Mouse (Mus musculus): ENCODE results near the gene Slc16a4. TPM values are rescaled to one million over a fixed set of nuclear protein-coding genes. Genes with fewer than 3 reads are reported as not detected.

Gene Slc16a4
- total RNA-seq (2023), result under 1 TPM; 0.28 to 0.33 TPM

GRCm38 (mm10) chr3:107290764-107291381 is at the start of gene Slc16a4:
Slc16a4 (plus strand) TSS chr3:107291230.

GRCm38 (mm10) chr3:107278479-107279269 is 12.4 kb upstream of the Slc16a4 start, which contains the start of gene Lamtor5:
Lamtor5 (plus strand) TSS chr3:107278858.

DNA sequence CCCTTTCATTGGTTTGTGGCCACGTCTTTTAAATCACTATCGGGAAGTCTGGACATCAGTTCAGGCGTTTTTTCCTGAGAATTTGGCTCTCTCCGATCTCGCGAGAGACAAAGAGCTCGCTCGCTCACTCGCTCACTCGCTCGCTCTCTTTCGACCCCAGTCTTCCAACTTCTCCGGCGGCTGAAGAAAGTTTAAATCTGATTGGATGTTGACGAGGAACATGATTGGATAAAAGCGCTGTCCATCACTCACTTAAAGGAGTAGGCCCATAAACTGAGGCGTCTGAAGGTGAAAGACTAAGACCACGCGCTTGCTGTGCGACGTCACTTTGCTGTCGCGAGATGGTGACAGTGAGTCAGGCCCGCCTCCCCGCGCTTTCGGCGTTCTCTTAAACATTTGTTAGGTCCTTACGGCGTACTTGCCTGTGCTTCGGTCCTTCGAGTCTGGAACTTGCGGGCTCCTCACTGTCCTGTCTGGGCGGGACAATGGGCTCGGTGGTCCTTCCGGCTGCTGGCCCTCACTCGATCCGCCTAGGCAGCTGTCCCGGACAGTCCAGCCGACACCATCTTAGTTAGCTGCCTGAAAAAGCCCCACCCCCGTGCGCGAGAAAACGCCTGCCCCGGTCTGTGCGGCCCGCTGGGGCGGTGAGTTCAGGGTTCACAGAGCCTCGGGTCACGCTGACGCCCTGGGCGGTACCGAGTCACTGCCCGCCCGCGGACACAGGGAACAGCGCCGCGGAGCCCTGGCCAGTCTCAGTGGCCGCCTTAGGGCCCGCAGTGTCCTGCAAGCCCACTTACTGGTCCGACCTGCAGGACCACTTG is 42.6 kb downstream of the Slc16a4 start, which contains the start of gene Rbm15:
Gene Rbm15, minus strand, starts transcription at position 293 of the 821 bp plus-strand sequence.

Other genes starting within 250 kb of the Slc16a4 start
- gene Kcna2, start 190.1 kb upstream of the Slc16a4 start, total RNA-seq (2023), result not detected
- not detected for gene Kcna10, start 108.2 kb upstream of the Slc16a4 start, total RNA-seq (2023)
- not detected for gene Cym, start 69.5 kb upstream of the Slc16a4 start, total RNA-seq (2023)
- gene A630076J17Rik, start 60.6 kb upstream of the Slc16a4 start, total RNA-seq (2023), result not detected
- gene Prok1, start 51.5 kb upstream of the Slc16a4 start, total RNA-seq (2023), result not detected
- 10 to 100 TPM; 45.8 to 49.7 TPM for gene Lamtor5, start 12.4 kb upstream of the Slc16a4 start, total RNA-seq (2023)
- 10 to 100 TPM; 33.7 to 33.9 TPM for gene Rbm15, start 42.4 kb downstream of the Slc16a4 start, total RNA-seq (2023)
- gene Kcnc4, start 168.3 kb downstream of the Slc16a4 start, total RNA-seq (2023), result not detected
- gene Slc6a17, start 226.8 kb downstream of the Slc16a4 start, total RNA-seq (2023), result not detected

All from neutrophil, adult 83 days (primary cell).